Mouse (Mus musculus): Measurements from ENCODE around the gene Sulf2. TPM values are rescaled to one million over a fixed set of nuclear protein-coding genes. Genes with fewer than 3 reads are reported as not detected.

Sulf2 gene
- polyA plus RNA-seq, 1 experiment: 20.0 TPM

- no peak for DNase-seq (ENCODE audit: low read depth in 1 of 2, low spot score in 2 of 2)
- TF ChIP-seq CTCF (IDR thresholded peaks at IDR 0.05; ENCODE audit: extremely low read depth, insufficient read depth, insufficient read length, insufficient replicate concordance): no peak
- TF ChIP-seq POLR2A (IDR thresholded peaks at IDR 0.05; ENCODE audit: low read depth, low read length): no peak
- 51% methylated on average over 9 of the region's 9 CpGs for WGBS
- Histone ChIP-seq H3K4me1 (ENCODE audit: control insufficient read depth, insufficient read depth, insufficient read length) (no peaks in the 10 kb centered on the region), H3K36me3 (ENCODE audit: control insufficient read depth, insufficient read depth, low read length) (no peaks in the 10 kb centered on the region), H3K27me3 (ENCODE audit: control insufficient read depth, insufficient read depth, low read length) (no peaks in the 10 kb centered on the region), H3K27ac (ENCODE audit: insufficient read depth, low read length) (no peak overlapping the region), H3K4me3 (ENCODE audit: extremely low read depth, insufficient read depth, insufficient read length) (no peak overlapping the region)
These were observed 71.9 kb downstream of the Sulf2 start for GRCm38 (mm10) chr2:166083542-166084031.

DNA sequence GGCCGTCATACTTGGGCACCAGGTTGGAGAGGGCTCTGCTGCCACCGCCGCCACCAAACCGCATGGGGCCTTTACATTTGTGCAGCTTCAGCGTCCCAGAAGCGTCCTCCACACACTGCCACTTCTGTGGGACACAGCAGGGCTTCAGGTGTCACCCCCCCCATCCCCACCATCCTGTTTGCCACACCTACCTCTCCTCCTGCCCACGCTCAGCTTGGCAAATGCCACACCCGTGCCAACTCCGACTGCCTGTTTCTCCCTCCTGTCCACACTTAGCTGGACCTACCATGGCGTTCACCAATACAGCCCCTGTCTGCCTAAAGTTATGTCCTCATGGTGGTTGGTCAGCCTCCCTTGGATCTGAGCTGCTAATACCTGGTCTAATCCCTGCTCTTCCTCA lies 72.8 kb downstream of the Sulf2 start:
- no peak overlapping the region for H3K4me3 ChIP-seq (ENCODE audit: extremely low read depth, insufficient read depth, insufficient read length)
- no peaks in the 10 kb centered on the region for H3K4me1 ChIP-seq (ENCODE audit: control insufficient read depth, insufficient read depth, insufficient read length)
- no peaks in the 10 kb centered on the region for H3K27me3 ChIP-seq (ENCODE audit: control insufficient read depth, insufficient read depth, low read length)
- no peak for DNase-seq (ENCODE audit: low read depth in 1 of 2, low spot score in 2 of 2)
- TF ChIP-seq POLR2A (IDR thresholded peaks at IDR 0.05; ENCODE audit: low read depth, low read length) (no peak), CTCF (IDR thresholded peaks at IDR 0.05; ENCODE audit: extremely low read depth, insufficient read depth, insufficient read length, insufficient replicate concordance) (no peak)
- WGBS: 86% methylated on average over 10 of the region's 10 CpGs
- H3K36me3 ChIP-seq (ENCODE audit: control insufficient read depth, insufficient read depth, low read length): no peaks in the 10 kb centered on the region
- H3K27ac ChIP-seq (ENCODE audit: insufficient read depth, low read length): no peak overlapping the region

GRCm38 (mm10) chr2:166082193-166082592 lies 73.3 kb downstream of the Sulf2 start:
- WGBS: 65% methylated on average over 5 of the region's 5 CpGs
- Histone ChIP-seq H3K27ac (ENCODE audit: insufficient read depth, low read length) (no peak overlapping the region), H3K27me3 (ENCODE audit: control insufficient read depth, insufficient read depth, low read length) (no peaks in the 10 kb centered on the region), H3K4me1 (ENCODE audit: control insufficient read depth, insufficient read depth, insufficient read length) (no peaks in the 10 kb centered on the region), H3K36me3 (ENCODE audit: control insufficient read depth, insufficient read depth, low read length) (no peaks in the 10 kb centered on the region), H3K4me3 (ENCODE audit: extremely low read depth, insufficient read depth, insufficient read length) (no peak overlapping the region)
- no peak for TF ChIP-seq POLR2A (IDR thresholded peaks at IDR 0.05; ENCODE audit: low read depth, low read length)
- TF ChIP-seq CTCF (IDR thresholded peaks at IDR 0.05; ENCODE audit: extremely low read depth, insufficient read depth, insufficient read length, insufficient replicate concordance): peak; percentile 85; the same call in 1 of the 2 replicates
- DNase-seq (ENCODE audit: low read depth in 1 of 2, low spot score in 2 of 2): peak; percentile 33 to 69

GRCm38 (mm10) chr2:166080967-166081750 lies 74.3 kb downstream of the Sulf2 start:
- WGBS: 88% methylated on average over 21 of the region's 21 CpGs
- Histone ChIP-seq H3K4me3 (ENCODE audit: extremely low read depth, insufficient read depth, insufficient read length) (no peak overlapping the region), H3K27ac (ENCODE audit: insufficient read depth, low read length) (no peak overlapping the region), H3K27me3 (ENCODE audit: control insufficient read depth, insufficient read depth, low read length) (no peaks in the 10 kb centered on the region), H3K36me3 (ENCODE audit: control insufficient read depth, insufficient read depth, low read length) (no peaks in the 10 kb centered on the region), H3K4me1 (ENCODE audit: control insufficient read depth, insufficient read depth, insufficient read length) (no peaks in the 10 kb centered on the region)
- no peak for DNase-seq (ENCODE audit: low read depth in 1 of 2, low spot score in 2 of 2)
- TF ChIP-seq POLR2A (IDR thresholded peaks at IDR 0.05; ENCODE audit: low read depth, low read length) (no peak), CTCF (IDR thresholded peaks at IDR 0.05; ENCODE audit: extremely low read depth, insufficient read depth, insufficient read length, insufficient replicate concordance) (no peak)

- TF ChIP-seq POLR2A (IDR thresholded peaks at IDR 0.05; ENCODE audit: low read depth, low read length) (no peak), CTCF (IDR thresholded peaks at IDR 0.05; ENCODE audit: extremely low read depth, insufficient read depth, insufficient read length, insufficient replicate concordance) (no peak)
- H3K4me1 ChIP-seq (ENCODE audit: control insufficient read depth, insufficient read depth, insufficient read length): no peaks in the 10 kb centered on the region
- no peaks in the 10 kb centered on the region for H3K27me3 ChIP-seq (ENCODE audit: control insufficient read depth, insufficient read depth, low read length)
- H3K36me3 ChIP-seq (ENCODE audit: control insufficient read depth, insufficient read depth, low read length): no peaks in the 10 kb centered on the region
- WGBS: 53% methylated on average over 17 of the region's 17 CpGs
- no peak overlapping the region for H3K4me3 ChIP-seq (ENCODE audit: extremely low read depth, insufficient read depth, insufficient read length)
- DNase-seq (ENCODE audit: low read depth in 1 of 2, low spot score in 2 of 2): no peak
- no peak overlapping the region for H3K27ac ChIP-seq (ENCODE audit: insufficient read depth, low read length)
These were observed 75.2 kb downstream of the Sulf2 start for GRCm38 (mm10) chr2:166079961-166080885.

DNA sequence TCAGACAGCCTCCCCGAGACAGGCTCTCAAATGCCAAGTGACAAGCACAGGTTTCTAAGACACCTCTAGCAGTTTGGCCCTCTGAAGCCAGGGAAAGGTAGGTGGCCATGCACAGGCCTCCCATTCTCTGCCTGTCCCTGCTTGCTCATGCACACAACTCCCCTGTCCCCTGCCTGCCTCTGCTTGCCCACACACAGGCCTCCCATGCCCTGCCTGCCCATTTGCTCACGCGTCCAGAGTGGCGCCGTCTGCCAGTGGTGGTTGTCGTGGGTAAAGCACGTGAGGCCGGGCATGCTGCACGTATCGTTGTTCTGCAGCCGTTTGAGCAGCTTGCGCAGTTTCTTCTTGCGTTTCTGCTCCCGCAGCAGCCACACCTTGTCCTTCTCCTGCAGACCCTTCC lies 76.2 kb downstream of the Sulf2 start:
- WGBS: 52% methylated on average over 14 of the region's 14 CpGs
- TF ChIP-seq CTCF (IDR thresholded peaks at IDR 0.05; ENCODE audit: extremely low read depth, insufficient read depth, insufficient read length, insufficient replicate concordance) (no peak), POLR2A (IDR thresholded peaks at IDR 0.05; ENCODE audit: low read depth, low read length) (no peak)
- H3K4me1 ChIP-seq (ENCODE audit: control insufficient read depth, insufficient read depth, insufficient read length): no peaks in the 10 kb centered on the region
- no peak overlapping the region for H3K27ac ChIP-seq (ENCODE audit: insufficient read depth, low read length)
- no peak overlapping the region for H3K4me3 ChIP-seq (ENCODE audit: extremely low read depth, insufficient read depth, insufficient read length)
- H3K36me3 ChIP-seq (ENCODE audit: control insufficient read depth, insufficient read depth, low read length): no peaks in the 10 kb centered on the region
- no peak for DNase-seq (ENCODE audit: low read depth in 1 of 2, low spot score in 2 of 2)
- H3K27me3 ChIP-seq (ENCODE audit: control insufficient read depth, insufficient read depth, low read length): no peaks in the 10 kb centered on the region

Measured in spleen, adult 2 months (tissue).